Mouse (Mus musculus): Measurements from ENCODE around the gene Kctd3. TPM values are rescaled to one million over a fixed set of nuclear protein-coding genes. Genes with fewer than 3 reads are reported as not detected.

Kctd3 gene
- 16.6 and 27.6 TPM in 2 replicates for polyA plus RNA-seq (2012; rRNA removed; ENCODE audit: low replicate concordance)

DNA sequence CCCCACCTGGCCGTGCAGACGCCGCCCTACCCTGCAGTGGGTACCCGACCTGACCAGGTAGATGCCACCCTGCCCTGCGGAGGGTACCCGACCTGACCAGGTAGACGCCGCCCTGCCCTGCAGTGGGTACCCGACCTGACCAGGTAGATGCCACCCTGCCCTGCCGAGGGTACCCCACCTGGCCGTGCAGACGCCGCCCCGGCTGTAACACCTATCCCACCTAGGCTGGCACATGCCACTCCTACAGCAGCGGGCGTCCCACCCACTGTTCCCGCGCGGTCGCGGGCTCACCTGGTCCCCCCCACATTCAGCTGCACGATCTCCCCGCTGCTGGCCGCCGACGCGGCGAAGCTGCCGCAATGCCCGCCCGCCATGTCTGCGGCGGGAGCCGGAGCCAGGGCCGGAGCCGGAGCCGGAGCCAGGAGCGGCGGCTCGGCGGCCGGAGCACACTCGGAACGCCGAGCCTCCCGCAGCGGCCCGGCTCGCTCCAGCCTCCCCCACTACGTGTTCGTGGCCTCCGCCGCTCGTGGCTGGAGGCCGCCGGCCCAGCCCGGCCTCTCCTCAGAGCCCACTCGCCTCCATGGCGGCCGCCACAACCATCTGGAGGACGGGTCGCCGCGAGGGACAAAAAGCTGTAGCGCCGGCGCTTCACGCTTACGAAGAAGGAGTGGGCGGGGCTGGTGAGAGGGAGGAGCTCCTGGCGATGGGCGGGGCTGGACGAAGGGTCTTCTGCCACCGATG, at the start of gene Kctd3:
Gene Kctd3 (minus strand): TSS at position 603 of the 741 bp plus-strand sequence.

